Mouse (Mus musculus) heart, postnatal 0 days (tissue): ENCODE measurements around the gene Elfn1. TPM values are rescaled to one million over a fixed set of nuclear protein-coding genes. Genes with fewer than 3 reads are reported as not detected.
A peak's percentile ranks its signal among the peaks of the same experiment; 100 is the strongest.

ENCODE experiments used
- ATAC-seq: fragments of 200-750 bp; cut with Nextera tagmentation; 2 replicates; pipeline ENCODE4 v1.8.0; 2017; ENCODE audit warnings: low read depth, moderate number of reproducible peaks, moderate library complexity; ENCODE audit not compliant: insufficient read depth
- DNase-seq: peaks from one replicate; pipeline ENCODE4 v3.0.0-alpha.2; 2016; ENCODE audit warnings: low spot score
- H3K27ac ChIP-seq: fragments of 300-500 bp; sonication (generic); 2 replicates; pipeline ENCODE4 v1.5.1; 2014; ENCODE audit warnings: low read depth, mild to moderate bottlenecking
- H3K27me3 ChIP-seq: fragments of 300-500 bp; sonication (generic); 2 replicates; pipeline ENCODE4 v1.6.1; 2014; ENCODE audit warnings: low read length, mixed read lengths; ENCODE audit not compliant: control insufficient read depth, insufficient read depth
- H3K36me3 ChIP-seq: fragments of 300-500 bp; sonication (generic); replicated peaks from 2 replicates; pipeline ENCODE4 v1.6.1; 2014; ENCODE audit warnings: low read length, mixed read lengths; ENCODE audit not compliant: control insufficient read depth, insufficient read depth
- H3K4me1 ChIP-seq: fragments of 300-500 bp; sonication (generic); 2 replicates; pipeline ENCODE4 v1.6.1; 2014; ENCODE audit warnings: antibody characterized with exemption; ENCODE audit not compliant: control insufficient read depth, insufficient read depth
- H3K4me2 ChIP-seq: fragments of 300-500 bp; sonication (generic); 2 replicates; pipeline ENCODE4 v1.6.1; 2014; ENCODE audit warnings: low read depth, mild to moderate bottlenecking, low read length, moderate library complexity
- H3K4me3 ChIP-seq: fragments of 300-500 bp; sonication (generic); 2 replicates; pipeline ENCODE4 v1.5.1; 2014; ENCODE audit warnings: low read depth, low read length
- H3K9ac ChIP-seq: fragments of 300-500 bp; sonication (generic); replicated peaks from 2 replicates; pipeline ENCODE4 v1.6.1; 2014; ENCODE audit warnings: low read depth, low read length, mixed read lengths
- H3K9me3 ChIP-seq: fragments of 300-500 bp; sonication (generic); replicated peaks from 2 replicates; pipeline ENCODE4 v1.6.1; 2016; ENCODE audit warnings: low read length; ENCODE audit not compliant: control insufficient read depth
- CTCF ChIP-seq: IDR thresholded peaks from 2 replicates; pipeline ENCODE4 v1.5.1; 2016; ENCODE audit warnings: antibody characterized with exemption, control low read depth, low read depth
- EP300 ChIP-seq: IDR thresholded peaks from 2 replicates; pipeline ENCODE4 v1.6.1; 2016; ENCODE audit warnings: antibody characterized with exemption, low read depth
- WGBS: fragments of 180-500 bp; shearing (Covaris S2); extraction: QIAGEN DNeasy Blood & Tissue Kit; methylation state at CpG from one replicate; pipeline ENCODE4 v1.1.7; 2014; 5-methylcytosine and 5-hydroxymethylcytosine counted together
- polyA plus RNA-seq: library from polyadenylated mRNA; unstranded; fragments of >200 nt; fragmentation: Nextera tagmentation; extraction: Ambion mirVana; gene quantifications from 2 replicates; pipeline ENCODE4 v1.2.1, GENCODE M21; 2015
- total RNA-seq: library from RNA; depleted of rRNA; stranded (reverse); fragments of >200 nt; gene quantifications from 2 replicates; pipeline ENCODE4 v1.2.3, GENCODE M21; 2014; ENCODE audit warnings: low replicate concordance

The Elfn1 gene
- total and polyA plus RNA-seq, 2 experiments from 2014 or later: 0.10 to 1.9 TPM

DNA sequence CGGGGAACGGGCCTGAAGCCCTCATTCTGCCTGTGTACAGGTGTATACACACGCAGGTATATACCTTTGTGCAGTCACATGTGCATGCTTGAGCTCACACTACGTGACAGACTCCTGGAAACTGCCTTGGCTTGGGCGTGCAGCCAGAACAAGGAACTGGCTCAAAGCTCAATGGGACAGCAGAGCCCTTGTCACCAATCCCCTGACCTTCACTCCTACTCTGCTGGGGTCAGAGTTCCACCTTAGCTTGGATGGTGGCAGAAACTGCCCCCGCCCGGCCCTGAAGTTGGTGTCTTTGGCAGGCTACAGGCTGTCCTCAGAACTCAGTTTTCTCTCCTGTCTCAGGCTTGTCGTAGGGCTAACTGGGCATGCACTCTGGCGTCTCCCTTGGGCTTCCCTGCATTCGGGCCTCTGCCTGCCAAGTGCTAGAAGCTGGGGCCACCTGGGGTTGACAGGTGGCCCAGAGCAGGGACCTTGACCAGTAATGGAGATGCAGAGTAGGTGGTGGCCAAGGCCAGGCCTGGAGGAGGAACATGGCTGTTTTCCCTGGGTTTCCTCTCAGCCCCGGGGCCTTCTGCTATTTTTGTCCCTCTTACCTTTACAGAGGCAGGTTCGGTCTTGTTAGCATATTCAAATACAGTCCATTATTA lies 38.1 kb downstream of the Elfn1 start:
- H3K4me2 ChIP-seq: no peak overlapping the region
- H3K9me3 ChIP-seq: no peaks in the 10 kb centered on the region
- 0 out of 2 replicates have a peak, but pooled peaks cover 8% of the 10 kb centered on the region for H3K27me3 ChIP-seq
- H3K4me1 ChIP-seq: no peaks in the 10 kb centered on the region
- TF ChIP-seq CTCF (no peak), EP300 (no peak)
- no peak overlapping the region for H3K27ac ChIP-seq
- ATAC-seq: no peak
- H3K36me3 ChIP-seq: no peaks in the 10 kb centered on the region
- WGBS: 57% methylated on average over 12 of the region's 12 CpGs
- DNase-seq: no peak
- no peak overlapping the region for H3K9ac ChIP-seq
- no peak overlapping the region for H3K4me3 ChIP-seq

- 0 out of 2 replicates have a peak, but pooled peaks cover 8% of the 10 kb centered on the region for H3K27me3 ChIP-seq
- H3K9me3 ChIP-seq: no peaks in the 10 kb centered on the region
- H3K27ac ChIP-seq: no peak overlapping the region
- H3K4me2 ChIP-seq: no peak overlapping the region
- H3K4me1 ChIP-seq: no peaks in the 10 kb centered on the region
- no peaks in the 10 kb centered on the region for H3K36me3 ChIP-seq
- TF ChIP-seq EP300 (no peak), CTCF (peak; percentile 45)
- 90% methylated on average over 5 of the region's 5 CpGs for WGBS
- no peak overlapping the region for H3K9ac ChIP-seq
- no peak overlapping the region for H3K4me3 ChIP-seq
- no peak for DNase-seq
- no peak for ATAC-seq
These were observed 39.7 kb downstream of the Elfn1 start for GRCm38 (mm10) chr5:139947446-139947845.

DNA sequence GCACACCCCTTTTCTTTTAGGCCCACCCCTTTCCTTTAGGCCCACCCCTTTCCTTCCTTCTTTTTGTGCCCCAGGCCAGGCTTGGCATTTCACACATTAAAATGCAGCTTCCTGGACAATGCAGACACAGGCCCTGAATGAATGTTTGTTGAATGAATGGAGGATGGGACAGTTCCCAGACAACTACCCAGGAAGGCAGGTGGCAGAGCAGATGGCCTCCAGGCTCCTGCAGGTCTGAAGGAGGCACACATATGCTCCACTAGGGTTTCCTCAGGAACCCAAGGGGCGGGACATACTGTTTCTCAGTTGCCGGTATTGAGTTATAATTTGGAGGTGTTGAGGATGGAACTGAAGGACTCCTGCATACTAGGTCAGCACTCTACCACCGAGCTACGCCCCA lies 40.8 kb downstream of the Elfn1 start:
- Histone ChIP-seq H3K9ac (no peak overlapping the region), H3K4me1 (no peaks in the 10 kb centered on the region), H3K36me3 (no peaks in the 10 kb centered on the region), H3K4me3 (no peak overlapping the region), H3K27ac (no peak overlapping the region), H3K4me2 (no peak overlapping the region), H3K27me3 (0 out of 2 replicates have a peak, but pooled peaks cover 8% of the 10 kb centered on the region), H3K9me3 (no peaks in the 10 kb centered on the region)
- WGBS: 85% methylated on average over 4 of the region's 4 CpGs
- TF ChIP-seq CTCF (no peak), EP300 (no peak)
- ATAC-seq (no peak), DNase-seq (no peak)

DNA sequence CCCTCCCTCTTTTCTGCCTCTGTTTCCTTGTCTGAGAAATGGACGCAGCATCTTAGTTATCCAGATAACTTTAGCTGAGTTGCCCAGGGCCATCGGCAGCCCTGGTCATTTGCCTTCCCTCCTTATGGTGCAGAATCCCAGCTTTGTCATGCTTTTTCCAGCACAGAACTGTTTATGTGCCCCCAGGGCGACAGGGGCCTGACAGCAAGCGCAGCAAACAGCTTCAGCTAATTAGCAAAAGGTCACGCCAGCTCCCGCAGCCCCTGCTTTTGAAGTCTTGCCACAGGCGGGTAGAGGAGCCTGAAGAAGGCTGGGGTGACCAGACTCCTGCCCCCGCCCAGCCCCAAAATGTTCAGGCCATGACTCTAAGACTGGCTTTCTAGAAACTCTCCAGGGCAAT lies 41.6 kb downstream of the Elfn1 start:
- no peak for DNase-seq
- Histone ChIP-seq H3K4me1 (no peaks in the 10 kb centered on the region), H3K9ac (no peak overlapping the region), H3K36me3 (no peaks in the 10 kb centered on the region), H3K27ac (no peak overlapping the region), H3K4me3 (no peak overlapping the region), H3K9me3 (no peaks in the 10 kb centered on the region), H3K27me3 (0 out of 2 replicates have a peak, but pooled peaks cover 8% of the 10 kb centered on the region), H3K4me2 (no peak overlapping the region)
- 77% methylated on average over 8 of the region's 8 CpGs for WGBS
- no peak for ATAC-seq
- TF ChIP-seq CTCF (no peak), EP300 (no peak)

DNA sequence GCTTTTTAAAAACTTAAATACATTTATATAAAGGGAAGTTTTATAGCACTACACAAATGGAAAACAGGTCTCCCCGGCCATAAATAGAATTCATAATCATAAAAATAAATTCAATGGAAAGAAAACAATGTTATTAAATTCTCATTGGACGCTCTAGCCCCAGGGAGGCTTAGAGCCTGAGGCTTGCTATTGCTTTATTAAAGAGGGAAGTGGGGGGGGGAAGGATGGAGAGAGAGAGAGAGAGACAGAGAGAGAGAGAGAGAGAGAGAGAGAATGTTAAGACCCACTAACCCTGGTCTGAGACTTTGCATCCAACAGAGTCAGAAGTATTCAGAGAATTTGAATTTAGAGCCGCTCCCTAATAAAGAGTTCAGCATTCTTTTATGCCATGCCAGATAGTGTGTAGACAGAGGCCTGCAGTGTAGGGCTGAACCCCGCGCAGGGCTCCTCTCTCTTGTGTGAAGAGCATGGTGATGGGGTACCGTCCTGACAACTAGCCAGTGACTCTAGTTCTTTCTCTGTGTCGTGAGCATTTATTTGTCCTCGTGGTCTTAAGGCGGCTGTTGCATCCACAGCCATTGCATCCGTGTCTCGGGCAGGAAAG lies 42.3 kb downstream of the Elfn1 start:
- ATAC-seq (no peak), DNase-seq (no peak)
- WGBS: 73% methylated on average over 11 of the region's 11 CpGs
- H3K9me3 ChIP-seq: no peaks in the 10 kb centered on the region
- H3K4me1 ChIP-seq: no peaks in the 10 kb centered on the region
- no peak overlapping the region for H3K4me2 ChIP-seq
- TF ChIP-seq EP300 (no peak), CTCF (no peak)
- 0 out of 2 replicates have a peak, but pooled peaks cover 8% of the 10 kb centered on the region for H3K27me3 ChIP-seq
- no peak overlapping the region for H3K4me3 ChIP-seq
- H3K27ac ChIP-seq: no peak overlapping the region
- H3K36me3 ChIP-seq: no peaks in the 10 kb centered on the region
- no peak overlapping the region for H3K9ac ChIP-seq
